Mouse (Mus musculus) G1E (cell line): Measurements from ENCODE around the gene Gatm. TPM values are rescaled to one million over a fixed set of nuclear protein-coding genes. Genes with fewer than 3 reads are reported as not detected.

Source experiments
- ATAC-seq: 2 replicates; pipeline ENCODE4 v1.8.0; 2016; ENCODE audit warnings: mild to moderate bottlenecking; ENCODE audit not compliant: insufficient number of reproducible peaks, poor library complexity, low FRiP score, severe bottlenecking; ENCODE audit errors: extremely low read depth
- DNase-seq: peaks from one replicate; pipeline ENCODE4 v3.0.0; 2012; ENCODE audit warnings: low spot score
- H3K27me3 ChIP-seq: 2 replicates; pipeline ENCODE4 v1.6.1; 2012; ENCODE audit warnings: mild to moderate bottlenecking, low read length, inconsistent platforms; ENCODE audit not compliant: insufficient read depth
- H3K36me3 ChIP-seq: replicated peaks from 2 replicates; pipeline ENCODE3; 2012; ENCODE audit warnings: mild to moderate bottlenecking, inconsistent platforms
- H3K4me1 ChIP-seq: 2 replicates; pipeline ENCODE4 v1.6.1; 2012; ENCODE audit warnings: low read depth, low read length, inconsistent platforms, mixed read lengths; ENCODE audit not compliant: insufficient read depth
- H3K4me3 ChIP-seq: 2 replicates; pipeline ENCODE4 v1.5.1; 2012; ENCODE audit warnings: low read depth, mild to moderate bottlenecking, inconsistent platforms, low read length, moderate library complexity, mixed read lengths
- H3K9me3 ChIP-seq: replicated peaks from 2 replicates; pipeline ENCODE4 v1.6.1; 2012; ENCODE audit warnings: inconsistent platforms
- CTCF ChIP-seq: IDR thresholded peaks from 2 replicates; pipeline ENCODE4 v1.5.1; 2012; ENCODE audit warnings: low read depth, low read length, inconsistent platforms, mixed read lengths
- GATA1 ChIP-seq: IDR thresholded peaks from 2 replicates; pipeline ENCODE4 v1.6.1; 2012; ENCODE audit warnings: borderline replicate concordance, low read length, inconsistent platforms, mixed read lengths
- GATA2 ChIP-seq: IDR thresholded peaks from 2 replicates; pipeline ENCODE4 v1.6.1; 2012; ENCODE audit warnings: low read depth, low read length, inconsistent platforms, borderline replicate concordance
- POLR2AphosphoS5 ChIP-seq: IDR thresholded peaks from 2 replicates; pipeline ENCODE4 v1.6.1; 2012; ENCODE audit warnings: low read depth, low read length, inconsistent platforms; ENCODE audit not compliant: insufficient replicate concordance
- TAL1 ChIP-seq: conservative IDR thresholded peaks from 2 replicates; pipeline ENCODE4 v1.6.1; 2012; ENCODE audit warnings: low read depth, low read length, inconsistent platforms, mixed read lengths
- polyA plus RNA-seq: library from polyadenylated mRNA; stranded (reverse); fragments of >175 nt; gene quantifications from 2 replicates; pipeline ENCODE4 v1.2.3, GENCODE M21; 2012
- total RNA-seq, 2 experiments: library from RNA; stranded (forward) in 1 of 2; stranded (reverse) in 1 of 2; fragments of 200-1000 nt in 1 of 2; fragments of >200 nt in 1 of 2; fragmentation: Nextera tagmentation in 1 of 2; gene quantifications; 2 replicates each; pipeline ENCODE4 v1.2.3; 2014 to 2017

Gene Gatm
- total and polyA plus RNA-seq, 3 experiments: not detected

- Histone ChIP-seq H3K27me3 (no peaks in the 10 kb centered on the region), H3K9me3 (no peaks in the 10 kb centered on the region), H3K36me3 (no peaks in the 10 kb centered on the region), H3K4me3 (no peak overlapping the region), H3K4me1 (no peaks in the 10 kb centered on the region)
- TF ChIP-seq CTCF (no peak), GATA1 (no peak), GATA2 (no peak), POLR2AphosphoS5 (no peak), TAL1 (no peak)
- DNase-seq (no peak), ATAC-seq (no peak)
Observed at GRCm38 (mm10) chr2:122617792-122618191, 6.7 kb upstream of the Gatm start.

- no peak for DNase-seq
- H3K9me3 ChIP-seq: no peaks in the 10 kb centered on the region
- no peaks in the 10 kb centered on the region for H3K27me3 ChIP-seq
- no peaks in the 10 kb centered on the region for H3K36me3 ChIP-seq
- no peak for ATAC-seq
- TF ChIP-seq GATA1: no peak
- no peak for TF ChIP-seq TAL1
- no peak for TF ChIP-seq GATA2
- TF ChIP-seq CTCF: no peak
- no peak for TF ChIP-seq POLR2AphosphoS5
- no peaks in the 10 kb centered on the region for H3K4me1 ChIP-seq
- no peak overlapping the region for H3K4me3 ChIP-seq
Observed at GRCm38 (mm10) chr2:122616237-122616636, 5.1 kb upstream of the Gatm start.

GRCm38 (mm10) chr2:122611654-122611973 is 511 bp upstream of the Gatm start:
- Histone ChIP-seq H3K36me3 (no peaks in the 10 kb centered on the region), H3K9me3 (no peaks in the 10 kb centered on the region), H3K4me3 (no peak overlapping the region), H3K27me3 (peaks cover 10% of the 10 kb centered on the region; the same call in 1 of the 2 replicates), H3K4me1 (peaks cover 2% of the 10 kb centered on the region; the same call in 1 of the 2 replicates)
- ATAC-seq (no peak), DNase-seq (no peak)
- TF ChIP-seq TAL1 (no peak), GATA2 (no peak), CTCF (no peak), GATA1 (no peak), POLR2AphosphoS5 (no peak)

- no peaks in the 10 kb centered on the region for H3K9me3 ChIP-seq
- peaks cover 10% of the 10 kb centered on the region; the same call in 1 of the 2 replicates for H3K27me3 ChIP-seq
- peaks cover 2% of the 10 kb centered on the region; the same call in 1 of the 2 replicates for H3K4me1 ChIP-seq
- TF ChIP-seq CTCF (no peak), GATA1 (no peak), GATA2 (no peak), POLR2AphosphoS5 (no peak)
- H3K4me3 ChIP-seq: no peak overlapping the region
- H3K36me3 ChIP-seq: no peaks in the 10 kb centered on the region
- DNase-seq: no peak
- no peak for ATAC-seq
Observed at GRCm38 (mm10) chr2:122608820-122609219, 2.3 kb downstream of the Gatm start.

GRCm38 (mm10) chr2:122605829-122606228 is 5.3 kb downstream of the Gatm start:
- H3K4me1 ChIP-seq: no peaks in the 10 kb centered on the region
- H3K36me3 ChIP-seq: no peaks in the 10 kb centered on the region
- H3K27me3 ChIP-seq: peaks cover 7% of the 10 kb centered on the region; the same call in 1 of the 2 replicates
- ATAC-seq (no peak), DNase-seq (no peak)
- no peak overlapping the region for H3K4me3 ChIP-seq
- no peaks in the 10 kb centered on the region for H3K9me3 ChIP-seq
- TF ChIP-seq CTCF (no peak), GATA1 (no peak), GATA2 (no peak), TAL1 (no peak), POLR2AphosphoS5 (no peak)

GRCm38 (mm10) chr2:122601354-122601753 is 9.7 kb downstream of the Gatm start:
- H3K4me3 ChIP-seq: no peak overlapping the region
- H3K27me3 ChIP-seq: no peaks in the 10 kb centered on the region
- DNase-seq (no peak), ATAC-seq (no peak)
- no peaks in the 10 kb centered on the region for H3K36me3 ChIP-seq
- H3K4me1 ChIP-seq: no peaks in the 10 kb centered on the region
- TF ChIP-seq TAL1 (no peak), GATA1 (no peak), GATA2 (no peak), CTCF (no peak), POLR2AphosphoS5 (no peak)
- H3K9me3 ChIP-seq: no peaks in the 10 kb centered on the region

- Histone ChIP-seq H3K27me3 (peaks cover 2% of the 10 kb centered on the region; the same call in 1 of the 2 replicates), H3K36me3 (no peaks in the 10 kb centered on the region), H3K4me1 (no peaks in the 10 kb centered on the region), H3K9me3 (no peaks in the 10 kb centered on the region), H3K4me3 (no peak overlapping the region)
- DNase-seq (no peak), ATAC-seq (no peak)
- TF ChIP-seq TAL1: no peak
Observed at GRCm38 (mm10) chr2:122599736-122600135, 11.4 kb downstream of the Gatm start.
